Mouse (Mus musculus): ENCODE results near the gene Lrp2bp. TPM values are rescaled to one million over a fixed set of nuclear protein-coding genes. Genes with fewer than 3 reads are reported as not detected.

The Lrp2bp gene
- polyA plus RNA-seq, 1 experiment from 2014 or later: not detected

DNA sequence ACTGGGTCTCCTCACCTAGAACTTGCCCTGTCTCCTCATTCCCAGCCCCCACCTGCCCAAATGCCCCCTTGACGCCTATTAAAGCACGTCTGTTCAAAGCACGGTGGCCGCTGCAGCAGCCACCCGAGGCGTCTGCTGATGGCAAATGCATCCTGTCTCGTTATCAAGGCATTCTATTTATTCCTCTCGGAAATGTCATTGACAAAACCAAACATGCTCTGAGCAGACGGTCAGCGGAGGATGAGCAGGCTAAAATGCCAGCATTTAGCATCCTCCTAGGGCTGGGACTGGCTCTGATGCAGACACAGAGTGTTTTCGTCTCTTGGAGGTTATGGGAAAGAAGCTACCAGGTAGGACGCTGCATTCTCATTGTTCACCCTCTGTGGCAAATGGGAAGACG is 41.2 kb downstream of the Lrp2bp start:
- 73% methylated on average over 13 of the region's 13 CpGs for WGBS (ENCODE audit: insufficient replicate concordance)

DNA sequence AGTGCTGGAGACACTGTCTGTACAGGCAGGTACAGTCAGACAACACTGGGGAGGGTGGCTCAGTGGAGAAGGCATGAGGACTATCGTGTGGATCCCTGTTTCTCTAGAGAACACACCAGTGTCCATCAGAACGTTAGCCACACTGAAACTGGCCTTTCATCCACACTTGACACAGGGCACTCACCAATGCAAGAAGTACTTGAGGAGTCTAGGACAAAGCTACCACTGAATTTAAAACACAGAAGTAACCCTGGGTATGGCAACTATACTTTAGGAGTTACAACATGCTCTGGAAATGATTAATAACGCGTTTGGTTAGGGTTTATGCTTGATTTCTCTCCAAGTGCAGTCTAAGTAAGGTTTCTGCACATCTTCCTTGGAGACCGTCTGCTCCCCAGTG is 73.7 kb downstream of the Lrp2bp start:
- Histone ChIP-seq H3K9ac (no peak overlapping the region), H3K36me3 (peaks cover 10% of the 10 kb centered on the region), H3K9me3 (replicated peaks) (no peaks in the 10 kb centered on the region), H3K27ac (no peak overlapping the region), H3K4me2 (no peak overlapping the region), H3K4me3 (no peak overlapping the region), H3K4me1 (no peaks in the 10 kb centered on the region), H3K27me3 (replicated peaks) (no peaks in the 10 kb centered on the region)
- 78% methylated on average over 5 of the region's 5 CpGs for WGBS (ENCODE audit: insufficient replicate concordance)
- ATAC-seq: no peak

More for the DNA sequence above, 41.2 kb downstream of the Lrp2bp start:
- H3K27ac ChIP-seq: no peak overlapping the region
- H3K9me3 ChIP-seq (replicated peaks): no peaks in the 10 kb centered on the region
- peaks cover 32% of the 10 kb centered on the region for H3K36me3 ChIP-seq
- H3K9ac ChIP-seq: no peak overlapping the region
- no peak for ATAC-seq
- no peaks in the 10 kb centered on the region for H3K4me1 ChIP-seq
- H3K4me2 ChIP-seq: no peak overlapping the region
- H3K4me3 ChIP-seq: no peak overlapping the region
- H3K27me3 ChIP-seq (replicated peaks): no peaks in the 10 kb centered on the region

DNA sequence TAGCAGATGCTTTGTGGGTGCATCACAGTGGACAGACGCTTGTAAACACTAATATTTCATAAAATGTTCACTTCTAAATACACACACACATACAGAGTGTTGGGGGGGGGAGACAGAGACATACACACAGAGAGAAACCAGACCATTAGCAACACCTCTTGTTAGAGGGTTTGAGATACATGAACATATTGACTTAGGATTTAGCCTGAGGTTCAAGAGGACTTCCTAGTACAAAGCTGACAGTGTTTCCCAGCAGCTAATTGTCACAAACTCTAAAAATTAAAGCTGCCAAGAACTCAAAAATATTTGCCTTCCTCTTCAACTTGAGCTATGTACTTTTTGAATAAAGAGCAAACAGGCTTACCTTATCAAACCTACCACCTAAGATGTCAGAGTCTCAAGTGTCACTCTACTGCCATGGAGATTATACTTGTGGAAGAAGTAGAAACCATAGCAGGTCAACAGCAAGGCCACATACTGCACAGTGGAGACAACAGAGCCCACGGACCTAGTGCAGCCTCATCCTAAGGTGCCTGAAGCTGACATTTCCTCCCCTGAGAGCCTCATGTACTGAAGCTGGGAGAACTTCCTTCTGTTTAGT is 74.5 kb downstream of the Lrp2bp start:
- ATAC-seq: no peak
- no peak overlapping the region for H3K9ac ChIP-seq
- no peaks in the 10 kb centered on the region for H3K9me3 ChIP-seq (replicated peaks)
- no peaks in the 10 kb centered on the region for H3K27me3 ChIP-seq (replicated peaks)
- no peak overlapping the region for H3K4me3 ChIP-seq
- no peak overlapping the region for H3K4me2 ChIP-seq
- H3K4me1 ChIP-seq: no peaks in the 10 kb centered on the region
- 61% methylated on average over 2 of the region's 2 CpGs for WGBS (ENCODE audit: insufficient replicate concordance)
- peaks cover 7% of the 10 kb centered on the region for H3K36me3 ChIP-seq
- no peak overlapping the region for H3K27ac ChIP-seq

DNA sequence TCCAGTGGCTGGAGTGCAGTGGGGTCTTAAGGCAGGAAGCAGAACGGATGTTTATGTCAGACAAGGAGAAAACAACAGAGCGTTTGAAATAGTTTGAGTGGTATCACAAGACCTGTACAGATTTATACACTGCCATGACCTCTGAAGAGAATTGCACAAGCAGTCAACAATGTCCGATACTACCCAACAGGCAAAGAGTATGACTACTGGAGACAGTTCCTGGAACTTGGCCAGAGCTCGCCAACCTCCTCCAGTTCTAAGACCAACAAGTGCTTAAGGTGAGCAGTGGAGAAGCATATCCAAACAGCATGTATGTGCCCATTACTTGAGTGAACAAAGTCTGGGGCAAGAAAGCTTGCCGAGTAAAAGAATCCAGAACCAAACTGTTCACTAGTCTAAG is 76.1 kb downstream of the Lrp2bp start:
- ATAC-seq: no peak
- no peak overlapping the region for H3K9ac ChIP-seq
- no peak overlapping the region for H3K27ac ChIP-seq
- no peak overlapping the region for H3K4me3 ChIP-seq
- no peaks in the 10 kb centered on the region for H3K27me3 ChIP-seq (replicated peaks)
- no peaks in the 10 kb centered on the region for H3K9me3 ChIP-seq (replicated peaks)
- 83% methylated on average over 5 of the region's 5 CpGs for WGBS (ENCODE audit: insufficient replicate concordance)
- no peaks in the 10 kb centered on the region for H3K4me1 ChIP-seq
- H3K4me2 ChIP-seq: no peak overlapping the region
- peaks cover 12% of the 10 kb centered on the region for H3K36me3 ChIP-seq

DNA sequence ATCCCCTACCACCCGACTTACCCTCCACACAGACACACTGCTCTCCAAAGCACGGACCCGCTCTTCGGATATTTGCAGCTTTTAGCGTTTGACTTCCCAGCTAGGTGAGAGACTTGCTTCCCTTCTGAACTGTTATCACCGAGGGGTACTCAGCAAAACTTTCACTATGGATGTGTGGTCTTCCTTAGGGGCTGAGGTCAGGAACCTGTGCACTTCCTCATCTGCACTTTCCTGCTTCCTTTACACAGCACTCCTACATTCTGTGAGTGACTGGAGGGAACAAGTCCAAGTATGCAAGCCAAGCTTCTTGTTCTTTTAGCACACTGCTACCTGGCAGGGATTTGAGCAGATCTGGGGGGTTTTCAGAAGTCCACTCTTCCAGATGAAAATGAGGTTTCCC is 79.8 kb downstream of the Lrp2bp start:
- no peak for ATAC-seq
- no peak overlapping the region for H3K4me2 ChIP-seq
- no peak overlapping the region for H3K9ac ChIP-seq
- H3K27me3 ChIP-seq (replicated peaks): no peaks in the 10 kb centered on the region
- no peak overlapping the region for H3K4me3 ChIP-seq
- no peaks in the 10 kb centered on the region for H3K9me3 ChIP-seq (replicated peaks)
- H3K4me1 ChIP-seq: peaks cover 6% of the 10 kb centered on the region
- no peak overlapping the region for H3K27ac ChIP-seq
- 55% methylated on average over 6 of the region's 6 CpGs for WGBS (ENCODE audit: insufficient replicate concordance)
- peaks cover 9% of the 10 kb centered on the region for H3K36me3 ChIP-seq

Other genes with a start within 250 kb of the Lrp2bp start
- gene Pdlim3, start 113.8 kb upstream of the Lrp2bp start, polyA plus RNA-seq (2016; fragmentation: Nextera tagmentation; extraction: Ambion mirVana): 2.1 and 3.7 TPM in 2 replicates
- not detected in 2 replicates for gene Ccdc110, start 64.7 kb upstream of the Lrp2bp start, polyA plus RNA-seq (2016; fragmentation: Nextera tagmentation; extraction: Ambion mirVana)
- gene 1700029J07Rik, start 24.1 kb upstream of the Lrp2bp start, polyA plus RNA-seq (2016; fragmentation: Nextera tagmentation; extraction: Ambion mirVana): 1.1 and 1.2 TPM in 2 replicates
- gene Ufsp2, start 23.8 kb upstream of the Lrp2bp start, polyA plus RNA-seq (2016; fragmentation: Nextera tagmentation; extraction: Ambion mirVana): 38.3 and 45.4 TPM in 2 replicates
- gene Ankrd37, start 6.4 kb downstream of the Lrp2bp start, polyA plus RNA-seq (2016; fragmentation: Nextera tagmentation; extraction: Ambion mirVana): 8.8 and 9.6 TPM in 2 replicates
- 12.1 and 12.5 TPM in 2 replicates for gene Cfap97, start 152.5 kb downstream of the Lrp2bp start, polyA plus RNA-seq (2016; fragmentation: Nextera tagmentation; extraction: Ambion mirVana)
- gene Snx25, start 152.9 kb downstream of the Lrp2bp start, polyA plus RNA-seq (2016; fragmentation: Nextera tagmentation; extraction: Ambion mirVana): 5.7 and 6.2 TPM in 2 replicates
- 144 and 148 TPM in 2 replicates for gene Slc25a4, start 212.0 kb downstream of the Lrp2bp start, polyA plus RNA-seq (2016; fragmentation: Nextera tagmentation; extraction: Ambion mirVana)

Data from liver, embryonic 12.5 days (tissue).